Mouse (Mus musculus) lung, embryonic 15.5 days (tissue): ENCODE measurements around the gene Mmgt2. TPM values are rescaled to one million over a fixed set of nuclear protein-coding genes. Genes with fewer than 3 reads are reported as not detected.

Source experiments
- ATAC-seq: fragments of 200-750 bp; cut with Nextera tagmentation; 2 replicates; pipeline ENCODE4 v1.8.0; 2017; ENCODE audit warnings: moderate number of reproducible peaks, borderline replicate concordance; ENCODE audit not compliant: low FRiP score, low TSS enrichment; ENCODE audit errors: extremely low read depth
- H3K27ac ChIP-seq: fragments of 300-500 bp; sonication (generic); 2 replicates; pipeline ENCODE4 v1.5.1; 2015; ENCODE audit warnings: moderate library complexity, mild to moderate bottlenecking, inconsistent platforms
- H3K27me3 ChIP-seq: fragments of 300-500 bp; sonication (generic); 2 replicates; pipeline ENCODE4 v1.6.1; 2015; ENCODE audit warnings: inconsistent platforms
- H3K36me3 ChIP-seq: fragments of 300-500 bp; sonication (generic); 2 replicates; pipeline ENCODE4 v1.6.1; 2015; ENCODE audit warnings: inconsistent platforms
- H3K4me1 ChIP-seq: fragments of 300-500 bp; sonication (generic); 2 replicates; pipeline ENCODE4 v1.6.1; 2015; ENCODE audit warnings: inconsistent platforms
- H3K4me2 ChIP-seq: fragments of 300-500 bp; sonication (generic); 2 replicates; pipeline ENCODE4 v1.6.1; 2015; ENCODE audit warnings: inconsistent platforms, mild to moderate bottlenecking, moderate library complexity
- H3K4me3 ChIP-seq: fragments of 300-500 bp; sonication (generic); 2 replicates; pipeline ENCODE4 v1.5.1; 2015; ENCODE audit warnings: mild to moderate bottlenecking, inconsistent platforms
- H3K9ac ChIP-seq: fragments of 300-500 bp; sonication (generic); 2 replicates; pipeline ENCODE4 v1.6.1; 2015; ENCODE audit warnings: inconsistent platforms
- H3K9me3 ChIP-seq: fragments of 300-500 bp; sonication (generic); 2 replicates; pipeline ENCODE4 v1.6.1; 2016; ENCODE audit warnings: inconsistent platforms
- WGBS: fragments of 180-500 bp; shearing (Covaris S2); methylation state at CpG from one replicate; pipeline ENCODE4 v1.1.7; 2015; 5-methylcytosine and 5-hydroxymethylcytosine counted together
- polyA plus RNA-seq: library from polyadenylated mRNA; unstranded; fragments of >200 nt; fragmentation: Nextera tagmentation; extraction: Ambion mirVana; gene quantifications from 2 replicates; pipeline ENCODE4 v1.2.1, GENCODE M21; 2015

Mmgt2 gene
- 40.9 and 42.1 TPM in 2 replicates for polyA plus RNA-seq

DNA sequence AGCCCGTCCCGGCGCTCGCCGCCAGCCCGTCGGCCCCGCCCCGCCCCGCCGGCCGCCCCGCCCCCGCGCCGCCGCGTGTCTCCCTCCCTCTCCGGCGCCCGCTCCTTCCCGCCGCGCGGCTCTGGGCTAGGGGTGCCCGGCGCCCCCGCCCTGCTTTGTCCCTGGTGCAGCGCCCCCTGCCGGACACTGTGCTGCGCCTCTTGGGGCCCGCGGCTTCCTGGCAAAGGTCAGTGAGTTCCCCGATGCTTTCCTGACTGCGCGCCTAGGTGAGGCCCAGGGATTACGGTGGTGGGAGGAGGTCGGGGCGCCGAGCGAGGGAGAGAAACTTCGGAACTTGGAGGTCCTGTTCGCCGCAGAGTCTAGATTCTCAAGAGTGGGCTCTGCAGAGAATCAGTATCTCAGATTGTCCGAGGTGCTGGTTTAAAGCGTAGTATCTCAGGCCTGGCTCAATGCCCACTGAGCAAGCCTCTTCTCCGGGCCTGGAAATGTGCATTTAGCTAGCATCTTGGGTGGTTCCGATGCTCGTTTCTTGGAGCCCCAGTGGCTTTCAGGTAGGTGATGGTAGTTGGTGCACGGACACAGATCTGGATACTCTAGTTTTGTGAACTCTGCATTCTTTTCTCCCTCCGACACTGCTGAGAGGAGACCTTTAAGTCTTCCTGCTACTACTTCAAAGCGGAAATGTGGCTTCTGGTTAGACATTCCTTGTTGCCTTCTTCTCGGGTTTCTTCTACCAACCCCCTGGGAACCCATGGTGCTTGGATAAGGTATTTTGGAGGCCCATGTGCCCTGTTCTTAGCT, at the start of gene Mmgt2:
Mmgt2 (plus strand) TSS at position 74 of the 801 bp plus-strand sequence.
- under 1% methylated on average over 26 of the region's 53 CpGs for WGBS
- H3K4me1 ChIP-seq = peaks cover 55% of the 10 kb centered on the region

DNA sequence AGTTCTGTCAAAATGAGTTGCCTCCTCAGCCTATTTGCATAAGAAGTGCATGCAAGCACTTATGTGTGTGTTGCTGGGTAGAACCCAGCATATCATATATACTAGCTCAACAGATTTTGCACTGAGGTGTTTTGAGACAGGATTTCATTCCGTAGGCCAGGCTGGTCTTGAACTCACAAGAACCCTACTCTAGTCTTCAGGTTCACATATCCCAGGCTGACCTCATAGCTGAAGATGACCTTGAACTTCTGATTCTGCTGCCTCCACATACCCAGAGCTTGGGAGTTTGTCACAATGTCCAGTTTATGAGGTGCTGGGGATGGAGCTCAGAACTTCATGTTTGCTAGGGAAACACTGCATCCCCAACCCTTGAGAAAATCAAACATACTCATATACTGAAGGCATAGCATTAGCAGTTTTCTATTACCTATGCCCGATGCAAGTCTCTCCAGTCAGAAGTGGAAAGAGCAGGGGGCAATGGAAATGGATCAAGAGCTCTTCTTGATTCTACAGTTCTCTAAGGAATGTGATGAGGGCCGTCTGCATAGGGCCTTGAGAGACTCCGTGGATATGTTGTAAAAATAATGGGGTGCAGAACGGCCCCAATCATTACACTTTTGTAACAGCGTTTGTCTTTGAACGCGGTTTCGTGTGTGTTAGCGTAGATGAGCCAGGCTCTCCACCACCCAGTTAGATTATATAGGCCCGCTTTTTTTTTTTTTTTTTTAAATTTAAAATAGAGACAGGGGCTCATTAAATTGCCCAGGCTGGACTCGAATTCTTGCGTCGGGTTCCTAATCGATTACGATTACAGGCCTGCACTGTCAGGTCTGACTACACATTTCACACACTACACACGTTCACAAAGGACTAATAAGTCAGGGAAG, 46.5 kb upstream of the Mmgt2 start:
- Histone ChIP-seq H3K36me3 (peaks cover 31% of the 10 kb centered on the region), H3K9ac (peak overlapping the region; percentile 38), H3K4me3 (peak overlapping the region; percentile 67), H3K9me3 (no peaks in the 10 kb centered on the region), H3K4me1 (peaks cover 42% of the 10 kb centered on the region), H3K27me3 (no peaks in the 10 kb centered on the region), H3K27ac (peak overlapping the region; percentile 89), H3K4me2 (peak overlapping the region; percentile 68)
- WGBS = 9% methylated on average over 17 of the region's 17 CpGs
- peak; percentile 5 for ATAC-seq

More for the DNA sequence above, at the start of gene Mmgt2:
- peak within 1 kb of the TSS; percentile 74 for H3K4me3 ChIP-seq
- H3K36me3 ChIP-seq = no peaks in the 10 kb centered on the region
- ATAC-seq = peak; percentile 91
- peak within 1 kb of the TSS; percentile 74 for H3K9ac ChIP-seq
- H3K27ac ChIP-seq = peak within 1 kb of the TSS; percentile 91
- no peaks in the 10 kb centered on the region for H3K9me3 ChIP-seq
- no peaks in the 10 kb centered on the region for H3K27me3 ChIP-seq
- peak within 1 kb of the TSS; percentile 89 for H3K4me2 ChIP-seq

- Histone ChIP-seq H3K9ac (peak overlapping the region; percentile 86), H3K27ac (peak overlapping the region; percentile 93), H3K9me3 (no peaks in the 10 kb centered on the region), H3K36me3 (peaks cover 39% of the 10 kb centered on the region), H3K4me1 (peaks cover 42% of the 10 kb centered on the region), H3K4me2 (peak overlapping the region; percentile 68), H3K4me3 (peak overlapping the region; percentile 67), H3K27me3 (no peaks in the 10 kb centered on the region)
- peak; percentile 94 for ATAC-seq
- WGBS = under 1% methylated on average over 58 of the region's 58 CpGs
Measured at GRCm38 (mm10) chr11:62602619-62603311, 45.7 kb upstream of the Mmgt2 start.

GRCm38 (mm10) chr11:62603312-62604056, 45.0 kb upstream of the Mmgt2 start:
- peak overlapping the region; percentile 68 for H3K4me2 ChIP-seq
- no peak for ATAC-seq
- H3K27me3 ChIP-seq = no peaks in the 10 kb centered on the region
- H3K4me1 ChIP-seq = peaks cover 35% of the 10 kb centered on the region
- no peaks in the 10 kb centered on the region for H3K9me3 ChIP-seq
- H3K9ac ChIP-seq = peak overlapping the region; percentile 86
- under 1% methylated on average over 13 of the region's 13 CpGs for WGBS
- H3K36me3 ChIP-seq = peaks cover 44% of the 10 kb centered on the region
- H3K4me3 ChIP-seq = peak overlapping the region; percentile 67
- peak overlapping the region; percentile 93 for H3K27ac ChIP-seq

- Histone ChIP-seq H3K36me3 (peaks cover 51% of the 10 kb centered on the region), H3K27ac (peak overlapping the region; percentile 93), H3K9me3 (no peaks in the 10 kb centered on the region), H3K4me2 (peak overlapping the region; percentile 68), H3K9ac (peak overlapping the region; percentile 86), H3K4me1 (peaks cover 32% of the 10 kb centered on the region), H3K27me3 (no peaks in the 10 kb centered on the region), H3K4me3 (peak overlapping the region; percentile 67)
- WGBS = 6% methylated on average over 5 of the region's 5 CpGs
- no peak for ATAC-seq
Measured at GRCm38 (mm10) chr11:62604123-62604706, 44.2 kb upstream of the Mmgt2 start.

DNA sequence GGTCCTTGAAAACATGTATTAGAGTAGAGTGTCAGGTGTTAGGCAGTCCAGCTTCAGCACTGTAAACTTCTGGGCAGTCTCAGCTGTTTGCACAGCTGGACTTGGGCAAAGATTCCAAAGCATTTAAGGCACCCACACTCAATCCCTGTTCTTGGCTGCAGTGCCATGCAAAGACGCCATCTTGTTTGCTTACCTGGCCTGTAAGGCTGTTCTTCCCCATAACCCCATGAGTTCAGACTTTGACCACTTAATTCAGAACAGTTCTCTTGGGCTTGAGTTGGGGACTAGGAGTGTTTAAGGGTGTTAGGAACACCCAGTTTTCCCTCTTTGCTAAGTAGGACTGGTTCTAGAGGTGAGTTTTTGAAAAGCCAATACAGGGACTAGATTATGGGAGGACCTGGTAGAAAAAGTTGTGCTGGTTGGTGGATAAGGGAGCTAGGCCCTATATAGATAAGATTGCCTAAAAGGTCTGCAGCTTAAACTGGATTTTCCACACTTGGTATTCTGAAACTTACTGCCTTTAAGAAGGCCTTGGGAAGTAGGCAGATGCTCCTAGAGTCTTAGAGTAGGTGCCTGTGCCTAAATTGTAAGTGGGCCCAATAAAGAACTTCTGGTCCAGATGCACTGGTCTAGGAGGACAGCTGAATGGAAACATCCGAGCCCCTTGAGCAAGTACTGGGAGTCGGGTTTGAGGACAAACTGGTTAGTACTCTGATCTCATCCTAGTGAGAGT, 43.4 kb upstream of the Mmgt2 start:
- Histone ChIP-seq H3K9me3 (no peaks in the 10 kb centered on the region), H3K36me3 (peaks cover 55% of the 10 kb centered on the region), H3K27me3 (no peaks in the 10 kb centered on the region), H3K4me1 (peaks cover 32% of the 10 kb centered on the region), H3K27ac (peak overlapping the region; percentile 34), H3K4me3 (peak overlapping the region; percentile 67), H3K9ac (peak overlapping the region; percentile 86; the same call in 1 of the 2 replicates), H3K4me2 (peak overlapping the region; percentile 68)
- ATAC-seq = no peak
- WGBS = 24% methylated on average over 3 of the region's 3 CpGs

- Histone ChIP-seq H3K27ac (peak overlapping the region; percentile 34; the same call in 1 of the 2 replicates), H3K4me2 (peak overlapping the region; percentile 68), H3K36me3 (peaks cover 57% of the 10 kb centered on the region), H3K9me3 (no peaks in the 10 kb centered on the region), H3K27me3 (no peaks in the 10 kb centered on the region), H3K4me1 (peaks cover 32% of the 10 kb centered on the region), H3K9ac (no peak overlapping the region), H3K4me3 (0 out of 2 replicates have a peak overlapping the region, but pooled peaks have one; percentile 3)
- 0 out of 2 replicates have a peak, but pooled peaks have one; percentile 4 for ATAC-seq
- 40% methylated on average over 10 of the region's 10 CpGs for WGBS
Measured at GRCm38 (mm10) chr11:62605619-62606298, 42.7 kb upstream of the Mmgt2 start.

DNA sequence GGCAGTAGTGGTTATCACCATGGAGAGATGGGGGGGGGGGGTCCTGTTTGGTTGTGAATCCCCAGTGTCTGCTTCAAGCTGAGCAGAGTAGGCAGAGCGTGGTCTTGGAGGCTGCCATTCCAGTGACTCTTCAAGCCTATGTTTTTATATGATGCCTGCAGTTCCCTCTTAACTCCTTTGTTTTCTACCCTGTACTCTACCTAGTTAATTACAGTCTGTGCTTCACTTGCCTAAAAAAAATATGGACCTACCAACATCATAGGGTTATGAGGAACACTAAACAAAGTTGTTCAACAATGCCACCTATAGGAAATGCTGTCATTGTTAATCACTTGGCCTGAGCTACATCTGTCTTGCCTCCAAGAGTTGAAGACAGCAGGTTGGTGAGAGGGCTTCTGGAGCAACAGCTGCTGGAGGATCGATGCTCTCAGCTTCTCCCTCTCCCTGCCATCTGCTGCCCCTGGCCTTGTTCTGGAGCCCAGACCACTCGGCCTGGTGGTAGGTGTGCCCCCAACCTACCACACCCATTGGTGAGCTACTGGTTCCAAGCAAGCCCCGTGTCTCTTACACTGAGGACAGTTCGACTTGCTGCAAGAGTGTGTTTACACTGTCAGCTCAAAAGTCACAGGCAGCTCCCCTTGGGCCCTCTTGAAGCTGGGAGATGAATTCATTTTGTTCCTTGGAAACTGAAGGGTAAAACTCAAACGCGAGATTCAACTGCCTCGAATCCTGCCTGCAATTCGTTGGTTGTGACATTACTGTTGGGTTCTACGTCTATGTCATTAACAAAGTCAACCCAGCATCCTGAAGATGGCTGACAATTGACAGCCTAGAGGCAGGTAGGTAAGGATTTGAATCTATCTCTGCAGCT, 41.9 kb upstream of the Mmgt2 start:
- Histone ChIP-seq H3K27me3 (no peaks in the 10 kb centered on the region), H3K4me2 (no peak overlapping the region), H3K9ac (no peak overlapping the region), H3K9me3 (no peaks in the 10 kb centered on the region), H3K4me3 (no peak overlapping the region), H3K36me3 (peaks cover 57% of the 10 kb centered on the region), H3K4me1 (peaks cover 31% of the 10 kb centered on the region), H3K27ac (peak overlapping the region; percentile 20; the same call in 1 of the 2 replicates)
- WGBS = 33% methylated on average over 10 of the region's 10 CpGs
- no peak for ATAC-seq
